Comparison of ENCODE assay signal across 11 mouse cellular contexts in genomic region chr15:85041546-85042225, GRCm38 (mm10). TPM values are rescaled to one million over a fixed set of nuclear protein-coding genes. Genes with fewer than 3 reads are reported as not detected.
A peak's percentile ranks its signal among the peaks of the same experiment; 100 is the strongest.
DNase-seq lines count a peak whose midpoint lies in the region; ATAC-seq and TF ChIP-seq lines count a peak whose summit lies in the region.
"Had no signal": no experiment of that assay in that cellular context is flagged by ENCODE, and none has a peak within 500 bp of the region (broad histone marks: within the 10 kb centered on the region; RNA-seq: fewer than 3 reads in every experiment).

No protein-coding gene starts in this region.

- H3K4me3 ChIP-seq in testis, adult 2 months (ENCODE audit: control insufficient read depth, low read depth, low read length), result no peak overlapping the region
- no peak overlapping the region for H3K4me3 ChIP-seq in intestine, embryonic 15.5 days (replicated peaks)
- H3K4me3 ChIP-seq in stomach, embryonic 15.5 days (replicated peaks), result no peak overlapping the region
- H3K4me3 ChIP-seq: megakaryocyte, embryonic 14.5 days had no signal

- no peaks in the 10 kb centered on the region for H3K27me3 ChIP-seq in testis, adult 2 months (ENCODE audit: control insufficient read depth, insufficient read depth, low read length)
- no peaks in the 10 kb centered on the region for H3K27me3 ChIP-seq in intestine, embryonic 15.5 days (replicated peaks)
- H3K27me3 ChIP-seq in stomach, embryonic 15.5 days (replicated peaks), result no peaks in the 10 kb centered on the region
- H3K27me3 ChIP-seq: megakaryocyte, embryonic 14.5 days had no signal

- H3K9me3 ChIP-seq in intestine, embryonic 15.5 days, result no peaks in the 10 kb centered on the region
- no peaks in the 10 kb centered on the region for H3K9me3 ChIP-seq in stomach, embryonic 15.5 days
- H3K9me3 ChIP-seq: megakaryocyte, embryonic 14.5 days had no signal

- H3K9ac ChIP-seq in intestine, embryonic 15.5 days, result no peak overlapping the region
- H3K9ac ChIP-seq in stomach, embryonic 15.5 days, result no peak overlapping the region

- no peak overlapping the region for H3K27ac ChIP-seq in testis, adult 2 months (ENCODE audit: control insufficient read depth, insufficient read depth, low read depth, low read length)
- peak overlapping the region; percentile 79 for H3K27ac ChIP-seq in intestine, embryonic 15.5 days
- peak overlapping the region; percentile 72 for H3K27ac ChIP-seq in stomach, embryonic 15.5 days

- peaks cover 3% of the 10 kb centered on the region; the same call in 1 of the 2 replicates for H3K36me3 ChIP-seq in testis, adult 2 months (ENCODE audit: control insufficient read depth, insufficient read depth, low read length)
- 0 out of 2 replicates have a peak, but pooled peaks cover 4% of the 10 kb centered on the region for H3K36me3 ChIP-seq in intestine, embryonic 15.5 days
- H3K36me3 ChIP-seq in stomach, embryonic 15.5 days, result no peaks in the 10 kb centered on the region; the same call in 1 of the 2 replicates

- WGBS in intestine, embryonic 15.5 days, result 78% methylated on average over 10 of the region's 10 CpGs
- WGBS in stomach, embryonic 15.5 days, result 67% methylated on average over 10 of the region's 10 CpGs

- no peak overlapping the region for H3K4me2 ChIP-seq in intestine, embryonic 15.5 days (replicated peaks)
- no peak overlapping the region for H3K4me2 ChIP-seq in stomach, embryonic 15.5 days

- DNase-seq in frontal cortex, postnatal 10 days (ENCODE audit: low spot score in 2 of 2), result no peak
- no peak for DNase-seq in testis, postnatal 10 days (ENCODE audit: low spot score)
- DNase-seq in adrenal gland, postnatal 25 days, result no peak
- DNase-seq in cerebellum, postnatal 36 days, result no peak

- ATAC-seq in frontal cortex, adult (ENCODE audit: low TSS enrichment), result peak; percentile 24; the same call in 1 of the 2 replicates
- ATAC-seq in intestine, embryonic 15.5 days, result no peak
- no peak for ATAC-seq in stomach, embryonic 15.5 days (ENCODE audit: insufficient read depth, low FRiP score, low read depth)

- peaks cover 9% of the 10 kb centered on the region for H3K4me1 ChIP-seq in testis, adult 2 months (ENCODE audit: control insufficient read depth, insufficient read depth, low read length)
- H3K4me1 ChIP-seq in intestine, embryonic 15.5 days (replicated peaks), result peaks cover 30% of the 10 kb centered on the region
- peaks cover 22% of the 10 kb centered on the region for H3K4me1 ChIP-seq in stomach, embryonic 15.5 days

- 0 out of 2 replicates have a peak, but pooled peaks have one; percentile 15 for TF ChIP-seq POLR2A in testis, adult 2 months (IDR thresholded peaks at IDR 0.05; ENCODE audit: control insufficient read depth, low read depth, low read length)

- TF ChIP-seq CTCF in testis, adult 2 months (IDR thresholded peaks at IDR 0.05; ENCODE audit: control insufficient read depth, insufficient read depth, insufficient replicate concordance, low read depth, low read length), result no peak

RNA-seq across cellular contexts. Expression of gene Fam118a, which starts 12.9 kb away (rescaled TPM):
- polyA plus RNA-seq in testis, adult 2 months (2012; rRNA removed), result 54.2 and 55.9 TPM in 2 replicates
- polyA plus RNA-seq in intestine, embryonic 15.5 days (2015; fragmentation: Nextera tagmentation; extraction: Ambion mirVana), result 29.2 and 29.9 TPM in 2 replicates
- polyA plus RNA-seq in stomach, embryonic 15.5 days (2015; fragmentation: Nextera tagmentation; extraction: Ambion mirVana), result 29.8 and 30.4 TPM in 2 replicates
- 9.0 and 15.8 TPM in 2 replicates for total RNA-seq in adrenal gland, postnatal 25 days (2021)

RNA-seq across cellular contexts. Expression of gene Upk3a, which starts 24.7 kb away (rescaled TPM):
- polyA plus RNA-seq in testis, adult 2 months (2012; rRNA removed), result 1.1 and 1.2 TPM in 2 replicates
- polyA plus RNA-seq in intestine, embryonic 15.5 days (2015; fragmentation: Nextera tagmentation; extraction: Ambion mirVana), result 1.5 and 2.1 TPM in 2 replicates
- 6.8 and 8.6 TPM in 2 replicates for polyA plus RNA-seq in stomach, embryonic 15.5 days (2015; fragmentation: Nextera tagmentation; extraction: Ambion mirVana)
- total RNA-seq in adrenal gland, postnatal 25 days (2021), result not detected in 2 replicates
- total RNA-seq: adrenal gland, adult 18-20 months had no signal
- polyA plus RNA-seq: embryonic facial prominence, embryonic 11.5 days had no signal

RNA-seq across cellular contexts. Expression of gene 5031439G07Rik, which starts 53.3 kb away (rescaled TPM):
- 29.2 and 36.8 TPM in 2 replicates for polyA plus RNA-seq in testis, adult 2 months (2012; rRNA removed)
- 9.6 and 12.6 TPM in 2 replicates for polyA plus RNA-seq in intestine, embryonic 15.5 days (2015; fragmentation: Nextera tagmentation; extraction: Ambion mirVana)
- polyA plus RNA-seq in stomach, embryonic 15.5 days (2015; fragmentation: Nextera tagmentation; extraction: Ambion mirVana), result 13.7 and 16.2 TPM in 2 replicates
- total RNA-seq in adrenal gland, postnatal 25 days (2021), result 18.6 and 28.8 TPM in 2 replicates
